Mouse (Mus musculus): Measurements from ENCODE around the gene Zbtb42. TPM values are rescaled to one million over a fixed set of nuclear protein-coding genes. Genes with fewer than 3 reads are reported as not detected.

Zbtb42 gene
- polyA plus RNA-seq, 1 experiment from 2014 or later: 1.8 TPM

- ATAC-seq (no peak), DNase-seq (ENCODE audit: low spot score) (no peak)
- no peaks in the 10 kb centered on the region for H3K9me3 ChIP-seq (replicated peaks; ENCODE audit: control insufficient read depth, low read length)
- H3K4me3 ChIP-seq (ENCODE audit: low read depth, low read length): no peak overlapping the region
- H3K9ac ChIP-seq (ENCODE audit: low read length): no peak overlapping the region
- H3K27ac ChIP-seq (ENCODE audit: low read depth, low read length): no peak overlapping the region
- no peaks in the 10 kb centered on the region for H3K4me1 ChIP-seq (ENCODE audit: control insufficient read depth, insufficient read depth, low read length)
- H3K27me3 ChIP-seq (replicated peaks; ENCODE audit: control insufficient read depth, insufficient read depth, low read length): no peaks in the 10 kb centered on the region
- no peak overlapping the region for H3K4me2 ChIP-seq (ENCODE audit: low read length)
- H3K36me3 ChIP-seq (ENCODE audit: control insufficient read depth, insufficient read depth, low read length): no peaks in the 10 kb centered on the region
- WGBS: 91% methylated on average over 10 of the region's 10 CpGs
Observed at GRCm38 (mm10) chr12:112639526-112639925, 39.1 kb upstream of the Zbtb42 start.

- WGBS: 94% methylated on average over 6 of the region's 6 CpGs
- Histone ChIP-seq H3K4me2 (ENCODE audit: low read length) (no peak overlapping the region), H3K9me3 (replicated peaks; ENCODE audit: control insufficient read depth, low read length) (no peaks in the 10 kb centered on the region), H3K9ac (ENCODE audit: low read length) (no peak overlapping the region), H3K27ac (ENCODE audit: low read depth, low read length) (no peak overlapping the region), H3K4me1 (ENCODE audit: control insufficient read depth, insufficient read depth, low read length) (peaks cover 7% of the 10 kb centered on the region; the same call in 1 of the 2 replicates), H3K4me3 (ENCODE audit: low read depth, low read length) (no peak overlapping the region), H3K27me3 (replicated peaks; ENCODE audit: control insufficient read depth, insufficient read depth, low read length) (no peaks in the 10 kb centered on the region), H3K36me3 (ENCODE audit: control insufficient read depth, insufficient read depth, low read length) (0 out of 2 replicates have a peak, but pooled peaks cover 2% of the 10 kb centered on the region)
- DNase-seq (ENCODE audit: low spot score): no peak
- no peak for ATAC-seq
Observed at GRCm38 (mm10) chr12:112643126-112643525, 35.5 kb upstream of the Zbtb42 start.

GRCm38 (mm10) chr12:112644180-112644854, 34.3 kb upstream of the Zbtb42 start, which contains the start of gene Siva1:
Siva1 (plus strand) TSS chr12:112644679.
- Histone ChIP-seq H3K4me1 (ENCODE audit: control insufficient read depth, insufficient read depth, low read length) (peaks cover 7% of the 10 kb centered on the region; the same call in 1 of the 2 replicates), H3K4me2 (ENCODE audit: low read length) (peak within 1 kb of the TSS; percentile 87), H3K27me3 (replicated peaks; ENCODE audit: control insufficient read depth, insufficient read depth, low read length) (no peaks in the 10 kb centered on the region), H3K9me3 (replicated peaks; ENCODE audit: control insufficient read depth, low read length) (no peaks in the 10 kb centered on the region), H3K27ac (ENCODE audit: low read depth, low read length) (peak within 1 kb of the TSS; percentile 82), H3K36me3 (ENCODE audit: control insufficient read depth, insufficient read depth, low read length) (peaks cover 12% of the 10 kb centered on the region), H3K4me3 (ENCODE audit: low read depth, low read length) (peak within 1 kb of the TSS; percentile 68), H3K9ac (ENCODE audit: low read length) (peak within 1 kb of the TSS; percentile 82)
- DNase-seq (ENCODE audit: low spot score) (peak; percentile 98), ATAC-seq (peak; percentile 96)
- WGBS: 2% methylated on average over 44 of the region's 46 CpGs

GRCm38 (mm10) chr12:112644855-112645506, 33.6 kb upstream of the Zbtb42 start:
- Histone ChIP-seq H3K4me3 (ENCODE audit: low read depth, low read length) (peak overlapping the region; percentile 68), H3K27ac (ENCODE audit: low read depth, low read length) (peak overlapping the region; percentile 82), H3K4me1 (ENCODE audit: control insufficient read depth, insufficient read depth, low read length) (peaks cover 7% of the 10 kb centered on the region; the same call in 1 of the 2 replicates), H3K36me3 (ENCODE audit: control insufficient read depth, insufficient read depth, low read length) (peaks cover 18% of the 10 kb centered on the region), H3K9ac (ENCODE audit: low read length) (peak overlapping the region; percentile 82), H3K4me2 (ENCODE audit: low read length) (peak overlapping the region; percentile 87), H3K27me3 (replicated peaks; ENCODE audit: control insufficient read depth, insufficient read depth, low read length) (no peaks in the 10 kb centered on the region), H3K9me3 (replicated peaks; ENCODE audit: control insufficient read depth, low read length) (no peaks in the 10 kb centered on the region)
- DNase-seq (ENCODE audit: low spot score): peak; percentile 56
- ATAC-seq: no peak
- WGBS: under 1% methylated on average over 75 of the region's 75 CpGs

GRCm38 (mm10) chr12:112646139-112646538, 32.5 kb upstream of the Zbtb42 start:
- Histone ChIP-seq H3K9ac (ENCODE audit: low read length) (0 out of 2 replicates have a peak overlapping the region, but pooled peaks have one; percentile 82), H3K27ac (ENCODE audit: low read depth, low read length) (no peak overlapping the region), H3K4me3 (ENCODE audit: low read depth, low read length) (peak overlapping the region; percentile 68), H3K27me3 (replicated peaks; ENCODE audit: control insufficient read depth, insufficient read depth, low read length) (no peaks in the 10 kb centered on the region), H3K9me3 (replicated peaks; ENCODE audit: control insufficient read depth, low read length) (no peaks in the 10 kb centered on the region), H3K4me1 (ENCODE audit: control insufficient read depth, insufficient read depth, low read length) (peaks cover 7% of the 10 kb centered on the region; the same call in 1 of the 2 replicates), H3K4me2 (ENCODE audit: low read length) (peak overlapping the region; percentile 87), H3K36me3 (ENCODE audit: control insufficient read depth, insufficient read depth, low read length) (peaks cover 28% of the 10 kb centered on the region)
- DNase-seq (ENCODE audit: low spot score) (no peak), ATAC-seq (no peak)
- WGBS: 40% methylated on average over 6 of the region's 6 CpGs

- Histone ChIP-seq H3K27ac (ENCODE audit: low read depth, low read length) (no peak overlapping the region), H3K4me2 (ENCODE audit: low read length) (no peak overlapping the region), H3K36me3 (ENCODE audit: control insufficient read depth, insufficient read depth, low read length) (peaks cover 43% of the 10 kb centered on the region), H3K27me3 (replicated peaks; ENCODE audit: control insufficient read depth, insufficient read depth, low read length) (no peaks in the 10 kb centered on the region), H3K4me1 (ENCODE audit: control insufficient read depth, insufficient read depth, low read length) (peaks cover 7% of the 10 kb centered on the region; the same call in 1 of the 2 replicates), H3K9me3 (replicated peaks; ENCODE audit: control insufficient read depth, low read length) (no peaks in the 10 kb centered on the region), H3K4me3 (ENCODE audit: low read depth, low read length) (no peak overlapping the region), H3K9ac (ENCODE audit: low read length) (no peak overlapping the region)
- ATAC-seq: no peak
- no peak for DNase-seq (ENCODE audit: low spot score)
- 94% methylated on average over 5 of the region's 5 CpGs for WGBS
Observed at GRCm38 (mm10) chr12:112648081-112648480, 30.5 kb upstream of the Zbtb42 start.

GRCm38 (mm10) chr12:112651778-112652439, 26.7 kb upstream of the Zbtb42 start:
- ATAC-seq: no peak

GRCm38 (mm10) chr12:112653157-112653824, 25.3 kb upstream of the Zbtb42 start:
- no peak overlapping the region for H3K4me3 ChIP-seq (ENCODE audit: low read depth, low read length)
- H3K27me3 ChIP-seq (replicated peaks; ENCODE audit: control insufficient read depth, insufficient read depth, low read length): no peaks in the 10 kb centered on the region
- 60% methylated on average over 7 of the region's 7 CpGs for WGBS
- DNase-seq (ENCODE audit: low spot score) (peak; percentile 92), ATAC-seq (peak; percentile 70)
- no peak overlapping the region for H3K4me2 ChIP-seq (ENCODE audit: low read length)
- H3K36me3 ChIP-seq (ENCODE audit: control insufficient read depth, insufficient read depth, low read length): peaks cover 89% of the 10 kb centered on the region
- H3K9me3 ChIP-seq (replicated peaks; ENCODE audit: control insufficient read depth, low read length): no peaks in the 10 kb centered on the region
- no peak overlapping the region for H3K9ac ChIP-seq (ENCODE audit: low read length)
- no peak overlapping the region for H3K27ac ChIP-seq (ENCODE audit: low read depth, low read length)
- H3K4me1 ChIP-seq (ENCODE audit: control insufficient read depth, insufficient read depth, low read length): no peaks in the 10 kb centered on the region

More at GRCm38 (mm10) chr12:112651778-112652439, 26.7 kb upstream of the Zbtb42 start:
- H3K27me3 ChIP-seq (replicated peaks; ENCODE audit: control insufficient read depth, insufficient read depth, low read length): no peaks in the 10 kb centered on the region
- no peak overlapping the region for H3K4me2 ChIP-seq (ENCODE audit: low read length)
- H3K27ac ChIP-seq (ENCODE audit: low read depth, low read length): no peak overlapping the region
- no peak overlapping the region for H3K9ac ChIP-seq (ENCODE audit: low read length)
- DNase-seq (ENCODE audit: low spot score): no peak
- no peaks in the 10 kb centered on the region for H3K4me1 ChIP-seq (ENCODE audit: control insufficient read depth, insufficient read depth, low read length)
- no peak overlapping the region for H3K4me3 ChIP-seq (ENCODE audit: low read depth, low read length)
- H3K9me3 ChIP-seq (replicated peaks; ENCODE audit: control insufficient read depth, low read length): no peaks in the 10 kb centered on the region
- peaks cover 79% of the 10 kb centered on the region for H3K36me3 ChIP-seq (ENCODE audit: control insufficient read depth, insufficient read depth, low read length)
- 81% methylated on average over 5 of the region's 5 CpGs for WGBS
